Mouse (Mus musculus) MEL (cell line): ENCODE results near the gene Ppfibp1. TPM values are rescaled to one million over a fixed set of nuclear protein-coding genes. Genes with fewer than 3 reads are reported as not detected.
"Not testable (repeated sequence)": the region's sequence is repeated elsewhere in the genome, so short reads cannot be mapped to it uniquely, and the experiment has no call there.

Source experiments
- DNase-seq: peaks from one replicate; pipeline ENCODE4 v3.0.0; 2011; ENCODE audit warnings: low read depth, low spot score
- H3K27ac ChIP-seq: 2 replicates; pipeline ENCODE4 v1.5.1; 2012; ENCODE audit warnings: low read depth, mild to moderate bottlenecking, control low read depth, low read length, moderate library complexity; ENCODE audit not compliant: control insufficient read depth
- H3K27me3 ChIP-seq, 2 experiments: fragments of 150-350 bp in 1 of 2; sonication (generic) in 1 of 2; 2 replicates each; pipeline ENCODE4 v1.6.1; 2012; ENCODE audit warnings: low read length in 2 of 2, mild to moderate bottlenecking in 2 of 2, improper control_type of control experiment in 1 of 2, moderate library complexity in 1 of 2; ENCODE audit not compliant: insufficient read depth in 2 of 2, control insufficient read depth in 1 of 2
- H3K36me3 ChIP-seq, 2 experiments: 2 replicates each; pipeline ENCODE4 v1.6.1; 2012 to 2014; ENCODE audit warnings: low read length in 2 of 2, improper control_type of control experiment in 1 of 2, inconsistent platforms in 1 of 2, mild to moderate bottlenecking in 1 of 2; ENCODE audit not compliant: insufficient read depth in 2 of 2, control insufficient read depth in 1 of 2
- H3K4me1 ChIP-seq, 2 experiments: fragments of 150-350 bp in 1 of 2; sonication (generic) in 1 of 2; 2 replicates each; pipeline ENCODE4 v1.6.1; 2012; ENCODE audit warnings: low read length in 2 of 2, improper control_type of control experiment in 1 of 2, mild to moderate bottlenecking in 1 of 2; ENCODE audit not compliant: insufficient read depth in 2 of 2, control insufficient read depth in 1 of 2
- H3K4me3 ChIP-seq, 2 experiments: fragments of 150-350 bp in 1 of 2; sonication (generic) in 1 of 2; 2 replicates each; pipeline ENCODE4 v1.5.1; 2012; ENCODE audit warnings: low read depth in 2 of 2, low read length in 2 of 2, mild to moderate bottlenecking in 2 of 2, moderate library complexity in 2 of 2, control low read depth in 1 of 2, improper control_type of control experiment in 1 of 2; ENCODE audit not compliant: control insufficient read depth in 1 of 2, insufficient read depth in 1 of 2
- H3K79me2 ChIP-seq: 2 replicates; pipeline ENCODE4 v1.6.1; 2012; ENCODE audit warnings: mild to moderate bottlenecking, low read length, moderate library complexity; ENCODE audit not compliant: control insufficient read depth, poor library complexity, insufficient read depth
- H3K9ac ChIP-seq: 2 replicates; pipeline ENCODE4 v1.6.1; 2012; ENCODE audit warnings: low read depth, mild to moderate bottlenecking, control low read depth, low read length, moderate library complexity; ENCODE audit not compliant: control insufficient read depth, poor library complexity, severe bottlenecking
- H3K9me3 ChIP-seq: fragments of 150-350 bp; sonication (generic); replicated peaks from 2 replicates; pipeline ENCODE4 v1.6.1; 2012; ENCODE audit warnings: mild to moderate bottlenecking, low read length, improper control_type of control experiment, moderate library complexity; ENCODE audit not compliant: insufficient read depth
- CHD2 ChIP-seq: IDR thresholded peaks from 2 replicates; pipeline ENCODE4 v1.6.1; 2011; ENCODE audit warnings: low read length, improper control_type of control experiment
- CTCF ChIP-seq, 3 experiments: IDR thresholded peaks in 2 of 3; conservative IDR thresholded peaks in 1 of 3; 2 replicates each; pipeline ENCODE4 v1.5.1; 2011 to 2012; ENCODE audit warnings: low read length in 3 of 3, low read depth in 2 of 3, mild to moderate bottlenecking in 2 of 3, improper control_type of control experiment in 1 of 3, inconsistent platforms in 1 of 3, mixed read lengths in 1 of 3, moderate library complexity in 1 of 3; ENCODE audit not compliant: control insufficient read depth in 1 of 3, insufficient read depth in 1 of 3, poor library complexity in 1 of 3, severe bottlenecking in 1 of 3
- E2F4 ChIP-seq: IDR thresholded peaks from 2 replicates; pipeline ENCODE4 v1.6.1; 2011; ENCODE audit warnings: low read depth, low read length, improper control_type of control experiment, borderline replicate concordance
- EP300 ChIP-seq, 2 experiments: IDR thresholded peaks; 2 replicates each; pipeline ENCODE4 v1.6.1; 2011; ENCODE audit warnings: improper control_type of control experiment in 2 of 2, low read length in 2 of 2, low read depth in 1 of 2, mild to moderate bottlenecking in 1 of 2
- ETS1 ChIP-seq: IDR thresholded peaks from 2 replicates; pipeline ENCODE4 v1.6.1; 2012; ENCODE audit warnings: low read depth, mild to moderate bottlenecking, inconsistent platforms, low read length, improper control_type of control experiment, moderate library complexity
- JUND ChIP-seq: IDR thresholded peaks from 2 replicates; pipeline ENCODE4 v1.6.1; 2011; ENCODE audit warnings: low read depth, mild to moderate bottlenecking, improper control_type of control experiment, low read length
- KAT2A ChIP-seq: conservative IDR thresholded peaks from 2 replicates; pipeline ENCODE4 v1.6.1; 2012; ENCODE audit warnings: low read depth, low read length, improper control_type of control experiment, inconsistent platforms
- MAZ ChIP-seq: IDR thresholded peaks from 2 replicates; pipeline ENCODE4 v1.6.1; 2012; ENCODE audit warnings: low read depth, mild to moderate bottlenecking, inconsistent platforms, low read length, improper control_type of control experiment
- MYC ChIP-seq: IDR thresholded peaks from 2 replicates; pipeline ENCODE4 v1.6.1; 2011; ENCODE audit warnings: low read depth, mild to moderate bottlenecking, low read length, improper control_type of control experiment, moderate library complexity
- RAD21 ChIP-seq: IDR thresholded peaks from 2 replicates; pipeline ENCODE4 v1.6.1; 2011; ENCODE audit warnings: mild to moderate bottlenecking, low read depth, low read length, improper control_type of control experiment
- RCOR1 ChIP-seq: IDR thresholded peaks from 2 replicates; pipeline ENCODE4 v1.6.1; 2012; ENCODE audit warnings: low read depth, mild to moderate bottlenecking, inconsistent platforms, low read length, improper control_type of control experiment
- SIN3A ChIP-seq: IDR thresholded peaks from 2 replicates; pipeline ENCODE4 v1.6.1; 2012; ENCODE audit warnings: low read length, improper control_type of control experiment, inconsistent platforms
- SMC3 ChIP-seq: IDR thresholded peaks from 2 replicates; pipeline ENCODE4 v1.6.1; 2011; ENCODE audit warnings: low read depth, low read length, improper control_type of control experiment
- TAL1 ChIP-seq: IDR thresholded peaks from 2 replicates; pipeline ENCODE4 v1.6.1; 2012; ENCODE audit warnings: mild to moderate bottlenecking, inconsistent platforms, low read length, moderate library complexity, mixed read lengths
- TCF12 ChIP-seq: IDR thresholded peaks from 2 replicates; pipeline ENCODE4 v1.6.1; 2014; ENCODE audit warnings: low read depth, mild to moderate bottlenecking, inconsistent platforms, low read length, improper control_type of control experiment, moderate library complexity
- UBTF ChIP-seq: IDR thresholded peaks from 2 replicates; pipeline ENCODE4 v1.6.1; 2012; ENCODE audit warnings: low read depth, mild to moderate bottlenecking, inconsistent platforms, low read length, improper control_type of control experiment, moderate library complexity, borderline replicate concordance; ENCODE audit not compliant: insufficient read depth
- USF1 ChIP-seq: IDR thresholded peaks from 2 replicates; pipeline ENCODE4 v1.6.1; 2014; ENCODE audit warnings: low read depth, mild to moderate bottlenecking, inconsistent platforms, low read length, improper control_type of control experiment, moderate library complexity
- ZC3H11A ChIP-seq: IDR thresholded peaks from 2 replicates; pipeline ENCODE4 v1.6.1; 2012; ENCODE audit warnings: low read depth, mild to moderate bottlenecking, inconsistent platforms, low read length, improper control_type of control experiment
- ZNF384 ChIP-seq: IDR thresholded peaks from 2 replicates; pipeline ENCODE4 v1.6.1; 2012; ENCODE audit warnings: low read depth, mild to moderate bottlenecking, inconsistent platforms, low read length, improper control_type of control experiment
- polyA plus RNA-seq, 2 experiments: library from polyadenylated mRNA; stranded (reverse) in 1 of 2; unstranded in 1 of 2; fragments of >175 nt in 1 of 2; fragments of >200 nt in 1 of 2; gene quantifications; 2 replicates each; pipeline versions ENCODE4 v1.2.1 to v1.2.4; 2012; ENCODE audit warnings: low replicate concordance in 2 of 2, low read depth in 1 of 2; ENCODE audit not compliant: insufficient read length in 2 of 2, insufficient read depth in 1 of 2, missing spikeins in 1 of 2
- total RNA-seq: library from RNA; depleted of rRNA; stranded (reverse); fragments of 300-350 nt; gene quantifications from 2 replicates; pipeline ENCODE4 v1.2.3, GENCODE M21; 2012

Ppfibp1 gene
- total and polyA plus RNA-seq, 3 experiments = 12.2 to 14.6 TPM; not detected in 1

DNA sequence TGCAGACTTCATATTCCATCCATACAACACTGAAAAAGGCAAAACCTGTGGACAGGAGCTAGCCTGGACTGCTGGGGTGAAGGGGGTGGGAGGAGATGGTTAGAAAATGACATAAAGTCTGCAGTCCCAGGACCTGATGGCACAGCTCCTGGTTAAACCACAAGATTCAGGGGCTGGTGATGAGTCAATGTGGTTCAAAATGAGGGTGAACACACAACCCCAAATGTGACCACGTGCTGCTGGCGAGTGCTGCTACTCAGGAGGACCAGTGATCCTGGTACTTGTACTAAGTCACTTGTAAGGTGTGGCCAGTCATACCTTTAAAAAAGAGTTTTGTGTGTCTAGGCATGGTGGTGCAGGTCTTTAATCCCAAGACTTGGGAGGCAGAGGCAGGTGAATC, 25.1 kb upstream of the Ppfibp1 start:
- no peaks in the 10 kb centered on the region for H3K9me3 ChIP-seq
- no peak overlapping the region for H3K27ac ChIP-seq
- no peaks in the 10 kb centered on the region for H3K27me3 ChIP-seq
- H3K9ac ChIP-seq = no peak overlapping the region
- H3K4me1 ChIP-seq = peaks cover 0 to 2% of the 10 kb centered on the region in 2 experiments; a peak in 3 of 4 replicates
- H3K4me3 ChIP-seq = no peak overlapping the region
- H3K36me3 ChIP-seq = no peaks in the 10 kb centered on the region
- no peak for DNase-seq
- H3K79me2 ChIP-seq = no peaks in the 10 kb centered on the region
- TF ChIP-seq SIN3A (no peak), MAZ (no peak), ZC3H11A (no peak), TAL1 (no peak), CTCF (IDR thresholded peaks at IDR 0.05 in 2 of 3, conservative IDR thresholded peaks at IDR 0.05 in 1 of 3; ENCODE audit: control insufficient read depth in 1 of 3, insufficient read depth in 1 of 3, low read depth in 2 of 3, low read length in 3 of 3, poor library complexity in 1 of 3, severe bottlenecking in 1 of 3) (no peak), KAT2A (no peak), JUND (no peak), RCOR1 (no peak), TCF12 (no peak), UBTF (no peak), EP300 (IDR thresholded peaks at IDR 0.05; ENCODE audit: low read depth in 1 of 2, low read length in 2 of 2) (no peak), USF1 (no peak), CHD2 (no peak)

DNA sequence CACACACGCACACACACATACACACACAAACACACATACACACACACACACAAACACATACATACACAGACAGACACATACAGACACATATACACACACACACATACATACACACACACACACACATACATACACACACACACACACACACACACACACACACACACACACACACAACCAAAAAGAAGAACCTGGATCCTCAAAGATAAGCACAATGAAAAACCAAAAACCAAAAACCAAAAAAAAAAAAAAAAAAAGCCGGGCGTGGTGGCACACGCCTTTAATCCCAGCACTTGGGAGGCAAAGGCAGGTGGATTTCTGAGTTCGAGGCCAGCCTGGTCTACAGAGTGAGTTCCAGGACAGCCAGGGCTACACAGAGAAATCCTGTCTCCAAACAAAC, 23.9 kb upstream of the Ppfibp1 start:
- H3K79me2 ChIP-seq, H3K4me3 ChIP-seq, H3K27me3 ChIP-seq, H3K9ac ChIP-seq, DNase-seq, H3K27ac ChIP-seq: not testable (repeated sequence)
- TF ChIP-seq TCF12 = peak; percentile 61; the same call in 1 of the 2 replicates
- TF ChIP-seq ZNF384 = peak; percentile 88
- TF ChIP-seq EP300 (IDR thresholded peaks at IDR 0.05; ENCODE audit: low read depth in 1 of 2, low read length in 2 of 2) = peak in 1 of 2 experiments; percentile 21; a peak in 1 of 4 replicates
- 0 out of 2 replicates have a peak, but pooled peaks have one; percentile 12 for TF ChIP-seq ETS1
- TF ChIP-seq, all 39 proteins: peak for 4; not testable (repeated sequence) for 35
- not testable (repeated sequence) for H3K9me3 ChIP-seq, H3K4me1 ChIP-seq, H3K36me3 ChIP-seq

DNA sequence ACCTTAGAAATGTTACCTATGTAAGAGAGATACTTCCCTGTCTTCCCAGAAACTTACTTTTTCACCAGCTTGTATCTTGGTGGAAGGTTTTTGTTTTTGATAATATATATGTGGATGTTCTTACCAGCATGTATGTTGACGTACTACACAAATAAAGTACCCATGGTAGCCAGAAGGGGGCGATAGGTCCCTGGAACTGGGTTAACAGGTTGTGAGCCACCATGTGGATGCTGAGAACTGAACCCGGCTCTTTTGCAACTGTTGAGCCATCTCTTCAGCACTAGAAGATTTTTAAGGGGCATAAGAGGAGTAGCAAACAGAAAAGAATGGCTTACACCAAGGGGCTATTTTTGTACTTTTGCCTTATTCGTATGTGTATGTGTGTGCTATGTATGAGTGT, 22.6 kb upstream of the Ppfibp1 start:
- no peaks in the 10 kb centered on the region for H3K27me3 ChIP-seq
- no peak overlapping the region for H3K27ac ChIP-seq
- no peak overlapping the region for H3K4me3 ChIP-seq
- TF ChIP-seq EP300 (IDR thresholded peaks at IDR 0.05; ENCODE audit: low read depth in 1 of 2, low read length in 2 of 2) = no peak
- peak; percentile 74 for TF ChIP-seq RAD21
- peak; percentile 67 for TF ChIP-seq MYC
- peak; percentile 57 for TF ChIP-seq ZC3H11A
- no peak for TF ChIP-seq TCF12
- TF ChIP-seq SMC3 = peak; percentile 84
- peak; percentile 67 to 83 (median 68) for TF ChIP-seq CTCF (IDR thresholded peaks at IDR 0.05 in 2 of 3, conservative IDR thresholded peaks at IDR 0.05 in 1 of 3; ENCODE audit: control insufficient read depth in 1 of 3, insufficient read depth in 1 of 3, low read depth in 2 of 3, low read length in 3 of 3, poor library complexity in 1 of 3, severe bottlenecking in 1 of 3)
- no peak for TF ChIP-seq E2F4
- DNase-seq = peak; percentile 75
- no peaks in the 10 kb centered on the region for H3K9me3 ChIP-seq
- H3K36me3 ChIP-seq = no peaks in the 10 kb centered on the region
- no peak overlapping the region for H3K9ac ChIP-seq
- H3K79me2 ChIP-seq = no peaks in the 10 kb centered on the region
- H3K4me1 ChIP-seq = peaks cover 0 to 2% of the 10 kb centered on the region in 2 experiments; a peak in 3 of 4 replicates
